Mouse (Mus musculus): ENCODE measurements around the gene Asic2. TPM values are rescaled to one million over a fixed set of nuclear protein-coding genes. Genes with fewer than 3 reads are reported as not detected.

Asic2 gene
- polyA plus RNA-seq, 1 experiment = 0.08 TPM

DNA sequence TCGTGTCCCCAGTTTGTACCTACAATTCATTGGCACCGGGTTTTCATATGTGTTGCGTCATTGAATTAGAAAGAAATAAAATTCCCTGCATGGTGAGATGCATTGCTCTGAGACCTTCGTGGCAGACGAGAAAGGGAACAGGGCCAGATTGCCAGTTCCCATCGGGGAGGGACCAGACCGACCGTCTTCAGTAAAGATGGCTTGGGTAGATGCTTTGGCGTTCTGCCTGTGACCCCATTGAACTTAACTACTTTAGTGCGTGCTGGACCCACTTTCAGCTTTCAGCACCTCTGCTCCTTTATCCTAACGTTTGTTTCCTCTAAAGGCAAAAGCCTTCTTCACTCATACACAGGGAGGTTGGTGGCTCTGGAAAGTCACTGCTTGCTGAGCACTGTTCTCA is 902.9 kb downstream of the Asic2 start:
- no peak overlapping the region for H3K4me3 ChIP-seq (ENCODE audit: control insufficient read depth, insufficient read depth, low read length)
- H3K27ac ChIP-seq (ENCODE audit: control insufficient read depth, insufficient read depth, low read length) = no peak overlapping the region
- TF ChIP-seq POLR2A (IDR thresholded peaks at IDR 0.05; ENCODE audit: control insufficient read depth, extremely low read depth, insufficient read depth, low read length, poor library complexity) = no peak
- no peak for TF ChIP-seq CTCF (IDR thresholded peaks at IDR 0.05; ENCODE audit: borderline replicate concordance, control insufficient read depth, extremely low read depth, insufficient read depth, low read length, poor library complexity)
- DNase-seq = no peak
- 92% methylated on average over 11 of the region's 11 CpGs for WGBS
- no peaks in the 10 kb centered on the region for H3K4me1 ChIP-seq (replicated peaks; ENCODE audit: control insufficient read depth, insufficient read depth, low read length)
- H3K36me3 ChIP-seq (ENCODE audit: control insufficient read depth, insufficient read depth, low read length) = no peaks in the 10 kb centered on the region
- H3K27me3 ChIP-seq (ENCODE audit: control insufficient read depth, insufficient read depth, low read length) = no peaks in the 10 kb centered on the region

DNA sequence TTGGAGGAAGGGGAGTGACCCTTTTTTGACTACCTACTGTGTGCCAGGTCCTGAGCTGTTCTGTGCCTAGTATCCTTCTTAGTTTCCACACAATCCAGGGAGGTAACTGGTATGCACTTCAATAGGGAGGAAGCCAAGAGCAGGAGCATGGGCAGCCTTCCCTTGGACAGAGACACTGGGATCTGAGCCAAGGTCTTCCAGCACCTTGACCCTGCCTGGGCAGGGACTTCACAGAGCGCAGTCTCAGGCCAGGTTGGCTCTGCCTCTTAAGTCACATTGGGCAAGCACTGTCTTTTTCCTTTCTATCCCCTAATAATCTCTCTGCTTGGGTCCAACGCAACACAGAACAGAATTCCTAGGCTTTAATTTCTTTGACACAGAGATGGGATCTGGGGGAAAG is 904.3 kb downstream of the Asic2 start:
- WGBS = 96% methylated on average over 2 of the region's 2 CpGs
- H3K36me3 ChIP-seq (ENCODE audit: control insufficient read depth, insufficient read depth, low read length) = no peaks in the 10 kb centered on the region
- no peak overlapping the region for H3K27ac ChIP-seq (ENCODE audit: control insufficient read depth, insufficient read depth, low read length)
- DNase-seq = no peak
- no peaks in the 10 kb centered on the region for H3K4me1 ChIP-seq (replicated peaks; ENCODE audit: control insufficient read depth, insufficient read depth, low read length)
- TF ChIP-seq POLR2A (IDR thresholded peaks at IDR 0.05; ENCODE audit: control insufficient read depth, extremely low read depth, insufficient read depth, low read length, poor library complexity) (no peak), CTCF (IDR thresholded peaks at IDR 0.05; ENCODE audit: borderline replicate concordance, control insufficient read depth, extremely low read depth, insufficient read depth, low read length, poor library complexity) (no peak)
- H3K4me3 ChIP-seq (ENCODE audit: control insufficient read depth, insufficient read depth, low read length) = no peak overlapping the region
- H3K27me3 ChIP-seq (ENCODE audit: control insufficient read depth, insufficient read depth, low read length) = no peaks in the 10 kb centered on the region

GRCm38 (mm10) chr11:81060077-81060476 is 908.2 kb downstream of the Asic2 start:
- H3K4me3 ChIP-seq (ENCODE audit: control insufficient read depth, insufficient read depth, low read length) = no peak overlapping the region
- no peak overlapping the region for H3K27ac ChIP-seq (ENCODE audit: control insufficient read depth, insufficient read depth, low read length)
- no peak for DNase-seq
- no peak for TF ChIP-seq POLR2A (IDR thresholded peaks at IDR 0.05; ENCODE audit: control insufficient read depth, extremely low read depth, insufficient read depth, low read length, poor library complexity)
- TF ChIP-seq CTCF (IDR thresholded peaks at IDR 0.05; ENCODE audit: borderline replicate concordance, control insufficient read depth, extremely low read depth, insufficient read depth, low read length, poor library complexity) = no peak
- no peaks in the 10 kb centered on the region for H3K27me3 ChIP-seq (ENCODE audit: control insufficient read depth, insufficient read depth, low read length)
- H3K4me1 ChIP-seq (replicated peaks; ENCODE audit: control insufficient read depth, insufficient read depth, low read length) = no peaks in the 10 kb centered on the region
- 80% methylated on average over 2 of the region's 2 CpGs for WGBS
- no peaks in the 10 kb centered on the region for H3K36me3 ChIP-seq (ENCODE audit: control insufficient read depth, insufficient read depth, low read length)

DNA sequence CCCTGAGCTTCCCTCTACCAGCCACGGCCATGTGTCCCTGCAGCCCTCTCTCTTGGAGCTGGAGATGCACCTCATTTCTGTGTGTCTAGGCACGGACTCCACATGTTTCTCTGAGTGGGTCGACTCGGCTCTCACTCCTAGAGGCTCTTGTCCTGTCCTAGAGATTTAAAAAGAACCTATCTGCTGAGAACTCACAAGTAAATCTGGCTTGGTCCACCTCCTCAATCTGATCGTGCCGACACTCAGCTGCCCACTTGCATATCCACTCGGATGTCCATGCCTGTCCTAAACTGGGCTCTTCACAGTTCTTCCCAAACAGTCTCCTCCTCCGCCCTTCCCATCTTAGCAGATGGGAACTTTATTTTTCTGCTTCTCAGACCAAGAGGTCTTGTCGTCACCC is 908.7 kb downstream of the Asic2 start:
- H3K4me3 ChIP-seq (ENCODE audit: control insufficient read depth, insufficient read depth, low read length) = no peak overlapping the region
- H3K27me3 ChIP-seq (ENCODE audit: control insufficient read depth, insufficient read depth, low read length) = no peaks in the 10 kb centered on the region
- no peak overlapping the region for H3K27ac ChIP-seq (ENCODE audit: control insufficient read depth, insufficient read depth, low read length)
- no peaks in the 10 kb centered on the region for H3K36me3 ChIP-seq (ENCODE audit: control insufficient read depth, insufficient read depth, low read length)
- H3K4me1 ChIP-seq (replicated peaks; ENCODE audit: control insufficient read depth, insufficient read depth, low read length) = no peaks in the 10 kb centered on the region
- TF ChIP-seq CTCF (IDR thresholded peaks at IDR 0.05; ENCODE audit: borderline replicate concordance, control insufficient read depth, extremely low read depth, insufficient read depth, low read length, poor library complexity) (no peak), POLR2A (IDR thresholded peaks at IDR 0.05; ENCODE audit: control insufficient read depth, extremely low read depth, insufficient read depth, low read length, poor library complexity) (no peak)
- WGBS = 91% methylated on average over 9 of the region's 9 CpGs
- DNase-seq = no peak

- Histone ChIP-seq H3K27me3 (ENCODE audit: control insufficient read depth, insufficient read depth, low read length) (no peaks in the 10 kb centered on the region), H3K4me1 (replicated peaks; ENCODE audit: control insufficient read depth, insufficient read depth, low read length) (no peaks in the 10 kb centered on the region), H3K36me3 (ENCODE audit: control insufficient read depth, insufficient read depth, low read length) (no peaks in the 10 kb centered on the region), H3K27ac (ENCODE audit: control insufficient read depth, insufficient read depth, low read length) (no peak overlapping the region), H3K4me3 (ENCODE audit: control insufficient read depth, insufficient read depth, low read length) (no peak overlapping the region)
- DNase-seq = no peak
- TF ChIP-seq CTCF (IDR thresholded peaks at IDR 0.05; ENCODE audit: borderline replicate concordance, control insufficient read depth, extremely low read depth, insufficient read depth, low read length, poor library complexity) (no peak), POLR2A (IDR thresholded peaks at IDR 0.05; ENCODE audit: control insufficient read depth, extremely low read depth, insufficient read depth, low read length, poor library complexity) (no peak)
- WGBS = 93% methylated on average over 3 of the region's 3 CpGs
These were observed 910.8 kb downstream of the Asic2 start for GRCm38 (mm10) chr11:81057506-81057905.

- H3K4me1 ChIP-seq (replicated peaks; ENCODE audit: control insufficient read depth, insufficient read depth, low read length) = no peaks in the 10 kb centered on the region
- TF ChIP-seq CTCF (IDR thresholded peaks at IDR 0.05; ENCODE audit: borderline replicate concordance, control insufficient read depth, extremely low read depth, insufficient read depth, low read length, poor library complexity) (no peak), POLR2A (IDR thresholded peaks at IDR 0.05; ENCODE audit: control insufficient read depth, extremely low read depth, insufficient read depth, low read length, poor library complexity) (no peak)
- no peaks in the 10 kb centered on the region for H3K36me3 ChIP-seq (ENCODE audit: control insufficient read depth, insufficient read depth, low read length)
- H3K27me3 ChIP-seq (ENCODE audit: control insufficient read depth, insufficient read depth, low read length) = no peaks in the 10 kb centered on the region
- no peak for DNase-seq
- H3K27ac ChIP-seq (ENCODE audit: control insufficient read depth, insufficient read depth, low read length) = no peak overlapping the region
- WGBS = 95% methylated on average over 9 of the region's 9 CpGs
- H3K4me3 ChIP-seq (ENCODE audit: control insufficient read depth, insufficient read depth, low read length) = no peak overlapping the region
These were observed 911.5 kb downstream of the Asic2 start for GRCm38 (mm10) chr11:81056776-81057175.

DNA sequence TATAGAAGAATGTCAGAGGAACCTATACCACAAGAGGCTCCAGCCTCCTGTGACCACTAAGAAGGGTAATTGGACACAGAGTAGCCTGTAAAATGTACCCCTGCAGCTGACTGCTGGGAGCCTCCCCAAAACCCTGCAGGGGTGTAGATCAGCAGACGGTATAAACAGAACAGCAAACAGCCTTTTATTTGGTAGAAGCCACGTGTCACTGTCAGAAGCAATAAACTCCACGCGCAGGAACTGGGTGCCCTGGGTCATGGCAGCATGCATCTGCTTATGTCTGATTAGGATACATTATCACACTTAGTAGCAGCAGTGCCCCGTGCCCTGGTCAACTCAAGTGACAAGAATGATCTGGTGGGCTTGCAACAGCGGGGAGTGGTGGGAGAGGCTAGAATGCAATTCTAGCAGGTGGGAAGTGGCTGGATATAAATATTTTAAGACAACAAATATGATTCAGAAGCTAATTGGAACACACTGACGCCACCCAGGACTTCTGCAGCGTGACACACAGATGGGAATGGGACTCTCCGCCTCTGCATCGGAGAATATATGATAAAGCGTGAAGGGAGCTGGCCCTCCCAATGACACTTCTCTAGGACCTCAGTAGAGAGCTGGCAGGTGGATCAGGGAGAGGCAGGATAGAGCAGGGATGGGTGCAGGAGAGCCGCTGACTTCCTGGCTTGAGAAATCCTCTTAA is 912.7 kb downstream of the Asic2 start:
- no peaks in the 10 kb centered on the region for H3K4me1 ChIP-seq (replicated peaks; ENCODE audit: control insufficient read depth, insufficient read depth, low read length)
- H3K27ac ChIP-seq (ENCODE audit: control insufficient read depth, insufficient read depth, low read length) = no peak overlapping the region
- no peak overlapping the region for H3K4me3 ChIP-seq (ENCODE audit: control insufficient read depth, insufficient read depth, low read length)
- TF ChIP-seq POLR2A (IDR thresholded peaks at IDR 0.05; ENCODE audit: control insufficient read depth, extremely low read depth, insufficient read depth, low read length, poor library complexity) (no peak), CTCF (IDR thresholded peaks at IDR 0.05; ENCODE audit: borderline replicate concordance, control insufficient read depth, extremely low read depth, insufficient read depth, low read length, poor library complexity) (no peak)
- H3K27me3 ChIP-seq (ENCODE audit: control insufficient read depth, insufficient read depth, low read length) = no peaks in the 10 kb centered on the region
- DNase-seq = no peak
- 84% methylated on average over 12 of the region's 12 CpGs for WGBS
- H3K36me3 ChIP-seq (ENCODE audit: control insufficient read depth, insufficient read depth, low read length) = no peaks in the 10 kb centered on the region
